In genomic region chr11:50236540-50236936, GRCm38 (mm10) we compare ENCODE assay signal across 8 mouse cellular contexts. TPM values are rescaled to one million over a fixed set of nuclear protein-coding genes. Genes with fewer than 3 reads are reported as not detected.
A peak's percentile ranks its signal among the peaks of the same experiment; 100 is the strongest.
DNase-seq lines count a peak whose midpoint lies in the region; ATAC-seq and TF ChIP-seq lines count a peak whose summit lies in the region.

No protein-coding gene starts in this region.

- peak overlapping the region; percentile 56 to 70 (median 64) for H3K4me3 ChIP-seq in CH12.LX (replicated peaks in 1 of 3; ENCODE audit: low read depth in 2 of 3, low read length in 2 of 3, poor library complexity in 1 of 3)
- peak overlapping the region; percentile 60 for H3K4me3 ChIP-seq in forebrain, embryonic 11.5 days (ENCODE audit: low read depth, low read length)
- H3K4me3 ChIP-seq in heart, embryonic 15.5 days = peak overlapping the region; percentile 56
- H3K4me3 ChIP-seq in neural tube, embryonic 13.5 days = peak overlapping the region; percentile 59
- H3K4me3 ChIP-seq in stomach, postnatal 0 days (ENCODE audit: low read depth, low read length) = peak overlapping the region; percentile 63

- peak overlapping the region; percentile 50 for H3K9ac ChIP-seq in CH12.LX (ENCODE audit: insufficient read depth, low read depth)
- peak overlapping the region; percentile 58 for H3K9ac ChIP-seq in forebrain, embryonic 11.5 days (ENCODE audit: low read length)
- H3K9ac ChIP-seq in heart, embryonic 15.5 days = peak overlapping the region; percentile 37
- H3K9ac ChIP-seq in neural tube, embryonic 13.5 days = peak overlapping the region; percentile 67
- peak overlapping the region; percentile 60 for H3K9ac ChIP-seq in stomach, postnatal 0 days (ENCODE audit: low read length)

- peak; percentile 89 for DNase-seq in CH12.LX (ENCODE audit: extremely low read depth)
- peak; percentile 76 for DNase-seq in c-Kit-negative CD71-positive TER-119-positive erythroid progenitor cells, embryonic 14.5 days (ENCODE audit: low read depth, low spot score)
- peak; percentile 93 for DNase-seq in forebrain, embryonic 11.5 days (ENCODE audit: low spot score)
- DNase-seq in kidney, postnatal 14 days = peak; percentile 96
- peak; percentile 90 to 94 for DNase-seq in lung, adult 18-20 months
- peak; percentile 97 for DNase-seq in stomach, postnatal 0 days (ENCODE audit: low spot score)

- peaks cover 34 to 47% of the 10 kb centered on the region in 2 experiments for H3K36me3 ChIP-seq in CH12.LX (replicated peaks in 1 of 2; ENCODE audit: control insufficient read depth in 1 of 2, insufficient read depth in 1 of 2, low read length in 1 of 2)
- peaks cover 5% of the 10 kb centered on the region; the same call in 1 of the 2 replicates for H3K36me3 ChIP-seq in forebrain, embryonic 11.5 days (ENCODE audit: control insufficient read depth, insufficient read depth, low read length)
- H3K36me3 ChIP-seq in heart, embryonic 15.5 days = peaks cover 37% of the 10 kb centered on the region
- peaks cover 39% of the 10 kb centered on the region for H3K36me3 ChIP-seq in neural tube, embryonic 13.5 days
- peaks cover 14% of the 10 kb centered on the region for H3K36me3 ChIP-seq in stomach, postnatal 0 days (ENCODE audit: control insufficient read depth, insufficient read depth, low read length)

- H3K79me2 ChIP-seq in CH12.LX (replicated peaks; ENCODE audit: control insufficient read depth, extremely low read depth, insufficient read depth, poor library complexity, severe bottlenecking) = no peaks in the 10 kb centered on the region

- H3K9me3 ChIP-seq in CH12.LX (replicated peaks; ENCODE audit: low read length) = no peaks in the 10 kb centered on the region
- no peaks in the 10 kb centered on the region for H3K9me3 ChIP-seq in forebrain, embryonic 11.5 days (ENCODE audit: control insufficient read depth, low read length)
- no peaks in the 10 kb centered on the region for H3K9me3 ChIP-seq in heart, embryonic 15.5 days (replicated peaks)
- no peaks in the 10 kb centered on the region for H3K9me3 ChIP-seq in neural tube, embryonic 13.5 days
- H3K9me3 ChIP-seq in stomach, postnatal 0 days (ENCODE audit: control insufficient read depth, low read length) = no peaks in the 10 kb centered on the region

- H3K4me2 ChIP-seq in CH12.LX (ENCODE audit: insufficient read depth, low read depth, poor library complexity, severe bottlenecking) = peak overlapping the region; percentile 67
- H3K4me2 ChIP-seq in forebrain, embryonic 11.5 days (ENCODE audit: low read depth, low read length, severe bottlenecking) = peak overlapping the region; percentile 96
- H3K4me2 ChIP-seq in heart, embryonic 15.5 days = peak overlapping the region; percentile 85
- peak overlapping the region; percentile 93 for H3K4me2 ChIP-seq in neural tube, embryonic 13.5 days
- H3K4me2 ChIP-seq in stomach, postnatal 0 days (replicated peaks; ENCODE audit: low read depth) = peak overlapping the region; percentile 97

- TF ChIP-seq POLR2A in CH12.LX (IDR thresholded peaks at IDR 0.05; ENCODE audit: low read depth, low read length) = peak; percentile 65; the same call in 1 of the 2 replicates

- no peaks in the 10 kb centered on the region for H3K27me3 ChIP-seq in CH12.LX (replicated peaks)
- peaks cover 19% of the 10 kb centered on the region for H3K27me3 ChIP-seq in forebrain, embryonic 11.5 days (ENCODE audit: control insufficient read depth, insufficient read depth, low read length)
- peaks cover 28% of the 10 kb centered on the region for H3K27me3 ChIP-seq in heart, embryonic 15.5 days
- peaks cover 44% of the 10 kb centered on the region for H3K27me3 ChIP-seq in neural tube, embryonic 13.5 days
- H3K27me3 ChIP-seq in stomach, postnatal 0 days (ENCODE audit: control insufficient read depth, insufficient read depth, low read length) = no peaks in the 10 kb centered on the region

- TF ChIP-seq CTCF in CH12.LX (conservative IDR thresholded peaks at IDR 0.05 in 1 of 2, IDR thresholded peaks at IDR 0.05 in 1 of 2; ENCODE audit: low read depth in 2 of 2, low read length in 2 of 2) = peak in 1 of 2 experiments; percentile 69; a peak in 2 of 4 replicates
- TF ChIP-seq CTCF in stomach, postnatal 0 days (IDR thresholded peaks at IDR 0.05; ENCODE audit: low read depth) = peak; percentile 67

- H3K4me1 ChIP-seq in CH12.LX (ENCODE audit: control insufficient read depth in 1 of 2, insufficient read depth in 2 of 2) = peaks cover 14 to 31% of the 10 kb centered on the region in 2 experiments
- peaks cover 2% of the 10 kb centered on the region; the same call in 1 of the 2 replicates for H3K4me1 ChIP-seq in forebrain, embryonic 11.5 days (replicated peaks; ENCODE audit: control insufficient read depth, insufficient read depth, low read length)
- H3K4me1 ChIP-seq in heart, embryonic 15.5 days (replicated peaks) = peaks cover 24% of the 10 kb centered on the region
- H3K4me1 ChIP-seq in neural tube, embryonic 13.5 days (replicated peaks) = peaks cover 22% of the 10 kb centered on the region
- H3K4me1 ChIP-seq in stomach, postnatal 0 days (replicated peaks; ENCODE audit: control insufficient read depth, insufficient read depth) = 0 out of 2 replicates have a peak, but pooled peaks cover 4% of the 10 kb centered on the region

- dilution Hi-C loops in CH12.LX (cut with MboI; ENCODE audit: extremely low pct_ligation_motif_present, extremely low pct_unique_long_range_greater_than_20kb, low sequenced_read_pairs) = no loop called here

- ATAC-seq in forebrain, embryonic 11.5 days (replicated peaks; ENCODE audit: low FRiP score) = peak; percentile 92
- peak; percentile 90 for ATAC-seq in heart, embryonic 15.5 days (replicated peaks; ENCODE audit: insufficient number of reproducible peaks, insufficient read depth, low FRiP score, low read depth)
- ATAC-seq in neural tube, embryonic 13.5 days (ENCODE audit: low read depth) = peak; percentile 87
- ATAC-seq in stomach, postnatal 0 days (ENCODE audit: low FRiP score, low TSS enrichment) = peak; percentile 89

- in situ Hi-C loops in CH12.LX (cut with MboI; ENCODE audit: low pct_ligation_motif_present, low pct_unique_long_range_greater_than_20kb, low sequenced_read_pairs) = no loop called here

- TF ChIP-seq EP300 in CH12.LX (IDR thresholded peaks at IDR 0.05; ENCODE audit: low read length) = no peak
- no peak for TF ChIP-seq EP300 in stomach, postnatal 0 days (optimal IDR thresholded peaks at IDR 0.05)

- WGBS in forebrain, embryonic 11.5 days = under 1% methylated on average over 24 of the region's 27 CpGs
- WGBS in heart, embryonic 15.5 days = 0% methylated on average over 27 of the region's 27 CpGs
- 2% methylated on average over 19 of the region's 27 CpGs for WGBS in neural tube, embryonic 13.5 days
- 1% methylated on average over 27 of the region's 27 CpGs for WGBS in stomach, postnatal 0 days

- no peak overlapping the region for H3K27ac ChIP-seq in CH12.LX (ENCODE audit: insufficient read depth, low read depth)
- H3K27ac ChIP-seq in forebrain, embryonic 11.5 days (ENCODE audit: low read depth, low read length) = no peak overlapping the region
- H3K27ac ChIP-seq in heart, embryonic 15.5 days = no peak overlapping the region
- no peak overlapping the region for H3K27ac ChIP-seq in neural tube, embryonic 13.5 days (replicated peaks)
- H3K27ac ChIP-seq in stomach, postnatal 0 days (replicated peaks) = no peak overlapping the region; the same call in 1 of the 2 replicates

- no peak; the same call in 1 of the 2 replicates for TF ChIP-seq RAD21 in CH12.LX (IDR thresholded peaks at IDR 0.05; ENCODE audit: low read depth, low read length)

TF ChIP-seq in CH12.LX, 34 proteins besides CTCF, POLR2A, EP300 and RAD21 (continues in another document):
- TF ChIP-seq BHLHE40 (IDR thresholded peaks at IDR 0.05; ENCODE audit: low read depth, low read length) (no peak), USF1 (IDR thresholded peaks at IDR 0.05; ENCODE audit: low read depth, low read length) (no peak), E2F4 (IDR thresholded peaks at IDR 0.05; ENCODE audit: insufficient replicate concordance, low read depth, low read length) (no peak)

RNA-seq across cellular contexts. Expression of gene Ltc4s, which starts 1.9 kb away (rescaled TPM):
- total RNA-seq in CH12.LX (2012; rRNA removed) = 1.1 and 1.4 TPM in 2 replicates
- total RNA-seq in CH12.LX (2014; rRNA removed) = 0.47 TPM in 1 of 2 replicates, not detected in the other
- polyA plus RNA-seq in CH12.LX (2012; ENCODE audit: insufficient read length, low read depth) = 2.0 and 3.1 TPM in 2 replicates
- 0.51 and 0.81 TPM in 2 replicates for polyA plus RNA-seq in forebrain, embryonic 11.5 days (2014; fragmentation: Nextera tagmentation; extraction: Ambion mirVana)
- polyA plus RNA-seq in heart, embryonic 15.5 days (2015; fragmentation: Nextera tagmentation; extraction: Ambion mirVana) = 1.6 and 2.6 TPM in 2 replicates
- 1.8 and 2.6 TPM in 2 replicates for polyA plus RNA-seq in neural tube, embryonic 13.5 days (2015; fragmentation: Nextera tagmentation; extraction: Ambion mirVana)
- 13.2 and 13.8 TPM in 2 replicates for polyA plus RNA-seq in stomach, postnatal 0 days (2015; fragmentation: Nextera tagmentation; extraction: Ambion mirVana)

RNA-seq across cellular contexts. Expression of gene Mgat4b, which starts 25.8 kb away (rescaled TPM):
- total RNA-seq in CH12.LX (2012; rRNA removed) (12.8 and 16.2 TPM in 2 replicates), CH12.LX (2014; rRNA removed) (4.2 and 4.6 TPM in 2 replicates)
- polyA plus RNA-seq in CH12.LX (2012; ENCODE audit: insufficient read length, low read depth) = 27.2 and 27.4 TPM in 2 replicates
- polyA plus RNA-seq in forebrain, embryonic 11.5 days (2014; fragmentation: Nextera tagmentation; extraction: Ambion mirVana) = 24.2 and 30.9 TPM in 2 replicates
- 29.2 and 35.5 TPM in 2 replicates for polyA plus RNA-seq in heart, embryonic 15.5 days (2015; fragmentation: Nextera tagmentation; extraction: Ambion mirVana)
- 52.8 and 56.6 TPM in 2 replicates for polyA plus RNA-seq in neural tube, embryonic 13.5 days (2015; fragmentation: Nextera tagmentation; extraction: Ambion mirVana)
- 30.8 and 32.6 TPM in 2 replicates for polyA plus RNA-seq in stomach, postnatal 0 days (2015; fragmentation: Nextera tagmentation; extraction: Ambion mirVana)

RNA-seq across cellular contexts. Expression of gene Sqstm1, which starts 25.9 kb away (rescaled TPM):
- 311 and 456 TPM in 2 replicates for total RNA-seq in CH12.LX (2012; rRNA removed)
- total RNA-seq in CH12.LX (2014; rRNA removed) = 198 and 202 TPM in 2 replicates
- polyA plus RNA-seq in CH12.LX (2012; ENCODE audit: insufficient read length, low read depth) = 579 and 599 TPM in 2 replicates
- 148 and 164 TPM in 2 replicates for polyA plus RNA-seq in forebrain, embryonic 11.5 days (2014; fragmentation: Nextera tagmentation; extraction: Ambion mirVana)
- 213 and 270 TPM in 2 replicates for polyA plus RNA-seq in heart, embryonic 15.5 days (2015; fragmentation: Nextera tagmentation; extraction: Ambion mirVana)
- polyA plus RNA-seq in neural tube, embryonic 13.5 days (2015; fragmentation: Nextera tagmentation; extraction: Ambion mirVana) = 337 and 343 TPM in 2 replicates
- 211 and 220 TPM in 2 replicates for polyA plus RNA-seq in stomach, postnatal 0 days (2015; fragmentation: Nextera tagmentation; extraction: Ambion mirVana)

RNA-seq across cellular contexts. Expression of gene Maml1, which starts 55.6 kb away (rescaled TPM):
- 4.3 and 5.4 TPM in 2 replicates for total RNA-seq in CH12.LX (2012; rRNA removed)
- total RNA-seq in CH12.LX (2014; rRNA removed) = 1.3 and 2.2 TPM in 2 replicates
- polyA plus RNA-seq in CH12.LX (2012; ENCODE audit: insufficient read length, low read depth) = 8.4 and 9.7 TPM in 2 replicates
- polyA plus RNA-seq in forebrain, embryonic 11.5 days (2014; fragmentation: Nextera tagmentation; extraction: Ambion mirVana) = 10.0 and 11.9 TPM in 2 replicates
- polyA plus RNA-seq in heart, embryonic 15.5 days (2015; fragmentation: Nextera tagmentation; extraction: Ambion mirVana) = 3.2 and 3.8 TPM in 2 replicates
- polyA plus RNA-seq in neural tube, embryonic 13.5 days (2015; fragmentation: Nextera tagmentation; extraction: Ambion mirVana) = 3.1 and 3.7 TPM in 2 replicates
- polyA plus RNA-seq in stomach, postnatal 0 days (2015; fragmentation: Nextera tagmentation; extraction: Ambion mirVana) = 2.4 TPM in 2 replicates
